Mouse (Mus musculus) heart, postnatal 14 days (tissue): Measurements from ENCODE around the gene Ism2. TPM values are rescaled to one million over a fixed set of nuclear protein-coding genes. Genes with fewer than 3 reads are reported as not detected.
"Not testable (repeated sequence)": the region's sequence is repeated elsewhere in the genome, so short reads cannot be mapped to it uniquely, and the experiment has no call there.

Source experiments
- DNase-seq, 2 experiments: peaks; one replicate each; pipeline ENCODE4 v3.0.0; 2021 to 2022
- intact Hi-C: fragments of 180-260 bp; cut with DNase I; formaldehyde crosslinking; loops from one replicate; pipeline ENCODE4 v1.15.1; 2025
- long read RNA-seq, 2 experiments: library from polyadenylated mRNA; stranded (forward); transcript quantifications; one replicate each; pipeline ENCODE4 v2.0.0; 2021
- total RNA-seq, 2 experiments: library from RNA; stranded (reverse); gene quantifications; 2 replicates each; pipeline ENCODE4 v1.2.3; 2021

Gene Ism2
- under 1 TPM in 1 of 2 experiments, not detected in 1; 0.15 TPM for total RNA-seq
- long read RNA-seq, experiment 1, result 0 reads
- long read RNA-seq, experiment 2, partial matches to known transcripts, result 0 of 1 reads
- long read RNA-seq, experiment 2, other reads (novel, unspliced or antisense), result 0 of 1 reads

- peak; percentile 27 to 61 for DNase-seq
These were observed at the start of gene Ism2 for GRCm38 (mm10) chr12:87299657-87300440. TSS of gene Ism2 (minus strand) at chr12:87299705.

DNA sequence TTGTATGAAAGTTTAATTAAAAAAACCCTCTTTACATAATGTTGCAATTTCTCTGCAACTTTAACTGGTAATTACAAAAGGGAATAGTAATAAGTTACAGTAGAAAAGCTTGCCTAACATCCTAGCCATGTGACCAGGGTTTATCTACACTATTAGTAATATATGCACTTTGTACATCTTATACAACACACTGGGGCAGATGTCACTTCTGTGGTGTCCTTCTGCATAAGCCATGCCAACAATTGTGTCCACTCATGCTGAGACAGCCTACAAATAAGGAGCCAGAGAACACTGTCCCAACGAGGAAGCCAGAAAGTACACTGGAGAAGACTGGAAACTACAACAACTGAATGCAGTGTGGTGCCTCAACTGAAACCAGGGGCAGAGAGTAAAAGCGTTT lies 48.5 kb upstream of the Ism2 start:
- intact Hi-C loops, result no loop called here
- DNase-seq, result no peak

More at GRCm38 (mm10) chr12:87299657-87300440, at the start of gene Ism2:
- intact Hi-C loops, result no loop called here

GRCm38 (mm10) chr12:87347511-87347910 lies 48.0 kb upstream of the Ism2 start:
- no peak for DNase-seq
- intact Hi-C loops, result no loop called here

GRCm38 (mm10) chr12:87343084-87343605 lies 43.6 kb upstream of the Ism2 start:
- intact Hi-C loops, result no loop called here

GRCm38 (mm10) chr12:87338082-87338481 lies 38.6 kb upstream of the Ism2 start:
- no peak for DNase-seq
- intact Hi-C loops, result no loop called here

More at GRCm38 (mm10) chr12:87343084-87343605, 43.6 kb upstream of the Ism2 start:
- no peak for DNase-seq

GRCm38 (mm10) chr12:87334886-87335285 lies 35.4 kb upstream of the Ism2 start:
- DNase-seq, result peak in 1 of 2 experiments; percentile 19
- intact Hi-C loops, result loop anchor here (5.0 kb wide), 2 partner anchors 68 to 203 kb away; partner anchors contain the start of genes Ahsa1 and Vipas39

GRCm38 (mm10) chr12:87333794-87334193 lies 34.3 kb upstream of the Ism2 start:
- no peak for DNase-seq
- intact Hi-C loops, result loop anchor here (5.0 kb wide), 2 partner anchors 66 to 201 kb away; partner anchors contain the start of genes Ahsa1 and Vipas39

- DNase-seq, result peak in 1 of 2 experiments; percentile 8
- intact Hi-C loops, result loop anchor here (5.0 kb wide), 2 partner anchors 65 to 200 kb away; partner anchors contain the start of genes Ahsa1 and Vipas39
These were observed 33.0 kb upstream of the Ism2 start for GRCm38 (mm10) chr12:87332511-87332910.

DNA sequence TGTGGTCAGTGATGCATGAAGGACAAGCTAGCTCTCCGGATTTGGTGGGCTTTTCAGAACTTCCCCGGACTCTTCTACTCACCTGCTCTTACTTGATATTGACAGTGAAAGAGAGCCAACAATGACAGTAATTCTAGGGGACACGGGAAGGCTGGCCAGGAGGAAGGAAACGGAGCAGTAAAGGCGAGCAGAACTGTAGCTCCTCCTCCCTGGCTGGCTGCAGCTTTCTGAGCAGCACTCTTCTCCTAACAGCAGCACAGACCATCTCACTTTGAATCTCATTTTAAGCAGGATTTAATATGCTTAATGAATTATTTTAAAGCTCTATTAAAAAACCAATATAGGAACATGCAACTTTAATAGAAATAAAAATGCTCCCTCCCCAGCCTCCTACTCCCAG lies 32.4 kb upstream of the Ism2 start:
- no peak for DNase-seq
- intact Hi-C loops, result loop anchor here (5.0 kb wide), 2 partner anchors 65 to 200 kb away; partner anchors contain the start of genes Ahsa1 and Vipas39

DNA sequence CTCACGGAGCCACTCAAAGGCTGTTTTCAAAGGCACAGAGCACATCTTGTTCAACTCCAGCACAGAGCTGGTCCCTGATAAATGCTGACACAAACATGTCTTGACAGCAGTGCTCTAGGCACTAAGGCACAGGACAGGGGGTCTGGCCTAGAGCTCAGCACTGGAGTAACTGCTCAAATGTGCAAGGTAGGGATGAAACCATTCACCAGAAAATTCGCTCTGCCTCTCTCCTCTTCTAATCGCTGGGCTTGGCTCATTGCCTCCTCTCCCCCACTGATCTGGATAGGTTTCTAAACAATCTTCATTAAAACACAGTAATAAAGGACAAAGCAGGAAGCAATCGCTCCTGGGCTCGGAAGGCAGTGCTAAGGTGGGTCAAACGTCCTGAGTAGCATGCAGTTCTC lies 31.6 kb upstream of the Ism2 start:
- DNase-seq, result no peak
- intact Hi-C loops, result loop anchor here (5.0 kb wide), 2 partner anchors 64 to 199 kb away; partner anchors contain the start of genes Ahsa1 and Vipas39

- DNase-seq, result no peak
- intact Hi-C loops, result loop anchor here (5.0 kb wide), 2 partner anchors 63 to 198 kb away; partner anchors contain the start of genes Ahsa1 and Vipas39
These were observed 30.7 kb upstream of the Ism2 start for GRCm38 (mm10) chr12:87330213-87330612.

DNA sequence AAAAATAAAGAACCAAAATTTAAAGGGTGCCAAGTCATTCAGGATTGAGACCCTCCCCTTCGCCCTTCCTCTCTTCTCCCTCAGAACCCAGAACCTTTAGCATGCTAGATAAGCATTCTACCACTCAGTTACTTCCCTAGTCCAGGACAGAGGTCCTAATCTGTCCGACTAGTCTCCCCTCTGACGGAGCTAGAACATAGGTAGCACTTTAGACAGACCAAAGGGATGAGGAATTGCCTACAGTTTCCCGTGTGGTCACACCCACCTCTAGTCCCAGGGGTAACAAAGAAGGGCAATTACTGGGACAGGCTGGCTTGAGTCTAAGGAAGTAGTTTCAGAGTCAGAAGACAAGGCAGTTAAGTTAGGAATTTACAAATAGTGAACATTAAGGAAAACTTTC lies 28.5 kb upstream of the Ism2 start:
- intact Hi-C loops, result no loop called here
- DNase-seq, result no peak

DNA sequence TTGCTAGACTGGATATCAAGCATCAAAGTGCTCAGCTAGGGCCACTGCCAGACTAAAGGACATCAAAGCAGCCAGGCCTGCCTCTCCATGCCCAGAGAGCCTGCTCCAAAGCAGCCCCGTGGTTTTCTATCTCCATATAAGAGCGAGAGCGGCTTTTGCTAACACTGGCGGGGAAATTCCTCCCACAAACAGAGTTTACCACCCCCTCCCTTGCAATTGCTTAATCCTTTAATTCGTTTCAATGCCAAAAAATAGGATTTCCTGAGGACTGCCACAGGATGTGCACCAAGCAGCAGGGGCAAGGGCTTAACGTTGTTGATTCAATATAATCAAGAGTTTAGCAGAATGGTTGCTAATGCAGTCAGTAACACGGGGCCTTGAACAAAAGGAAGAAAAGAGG lies 28.1 kb upstream of the Ism2 start:
- no peak for DNase-seq
- intact Hi-C loops, result no loop called here

- intact Hi-C loops, result no loop called here
- DNase-seq, result no peak
These were observed 25.9 kb upstream of the Ism2 start for GRCm38 (mm10) chr12:87325452-87325851.

DNA sequence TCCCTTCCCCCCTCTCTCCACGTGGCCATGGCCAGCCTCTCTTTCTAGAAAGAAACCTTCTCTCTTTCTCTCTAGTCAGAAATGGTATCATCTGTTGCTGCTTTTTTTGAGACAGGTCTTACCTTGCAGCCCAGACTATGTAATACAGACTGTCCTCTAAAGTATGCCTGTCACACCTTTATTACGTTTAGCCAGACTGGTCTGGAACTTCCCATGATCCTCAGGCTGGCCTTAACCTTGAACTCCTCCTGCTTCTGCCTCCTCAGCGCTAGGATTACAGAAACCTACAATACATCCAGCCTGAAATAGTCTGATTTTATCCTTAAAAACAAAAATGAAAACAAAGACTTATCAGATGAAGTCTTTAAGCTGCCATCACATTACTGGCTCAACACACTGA lies 19.7 kb upstream of the Ism2 start:
- DNase-seq, result no peak
- intact Hi-C loops, result no loop called here

GRCm38 (mm10) chr12:87317951-87318350 lies 18.4 kb upstream of the Ism2 start:
- intact Hi-C loops, result no loop called here

GRCm38 (mm10) chr12:87313098-87313497 lies 13.6 kb upstream of the Ism2 start:
- no peak for DNase-seq

More at GRCm38 (mm10) chr12:87317951-87318350, 18.4 kb upstream of the Ism2 start:
- DNase-seq, result no peak

DNA sequence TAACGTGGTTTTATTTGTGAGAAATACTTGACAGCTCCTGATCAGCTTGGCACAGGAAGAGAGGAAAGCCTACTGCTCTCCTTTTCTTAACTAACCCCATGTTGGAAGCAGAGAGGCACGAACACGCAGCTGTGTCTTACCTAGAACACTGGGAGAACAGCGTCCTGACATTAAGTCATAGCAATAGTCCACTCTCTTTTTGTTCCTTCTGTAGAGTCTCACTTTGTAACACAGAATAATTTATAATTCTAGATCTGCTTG lies 7.0 kb upstream of the Ism2 start:
- DNase-seq, intact Hi-C loops: not testable (repeated sequence)

More at GRCm38 (mm10) chr12:87313098-87313497, 13.6 kb upstream of the Ism2 start:
- intact Hi-C loops, result no loop called here

DNA sequence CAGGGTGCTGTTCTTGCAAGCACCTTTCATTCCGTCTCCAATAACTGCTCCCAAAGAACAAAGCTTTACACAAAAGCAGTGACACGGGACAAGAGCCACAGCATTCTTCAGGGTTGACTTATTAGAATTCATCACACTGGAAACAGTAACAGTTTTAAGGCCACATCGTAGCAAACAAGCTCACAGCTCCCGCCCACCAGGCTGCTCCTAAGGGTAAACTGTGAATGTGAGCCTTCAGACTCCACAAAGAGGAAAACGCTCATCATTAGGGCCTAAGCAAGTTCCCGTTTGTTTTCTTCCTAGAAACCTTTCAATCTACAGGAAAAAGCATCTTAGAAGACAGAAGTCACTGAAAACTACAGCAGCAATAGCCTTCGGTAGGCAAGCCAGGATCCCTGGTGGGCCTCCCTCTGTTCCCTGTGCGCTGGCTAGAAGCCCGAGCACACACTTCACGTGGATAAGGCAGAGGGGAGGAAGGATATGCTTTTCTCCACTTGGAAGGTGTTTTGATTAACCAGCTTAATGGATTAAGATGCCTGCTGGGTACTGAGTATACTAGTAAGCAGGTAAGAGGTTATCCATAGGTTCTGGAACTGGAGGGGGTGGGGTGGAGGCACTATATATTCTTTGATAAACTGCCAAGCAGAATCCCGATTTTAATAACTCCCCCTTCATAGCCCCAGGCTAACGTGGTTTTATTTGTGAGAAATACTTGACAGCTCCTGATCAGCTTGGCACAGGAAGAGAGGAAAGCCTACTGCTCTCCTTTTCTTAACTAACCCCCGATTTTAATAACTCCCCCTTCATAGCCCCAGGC lies 6.5 kb upstream of the Ism2 start:
- intact Hi-C loops, result no loop called here
- DNase-seq, result peak in 1 of 2 experiments; percentile 7

DNA sequence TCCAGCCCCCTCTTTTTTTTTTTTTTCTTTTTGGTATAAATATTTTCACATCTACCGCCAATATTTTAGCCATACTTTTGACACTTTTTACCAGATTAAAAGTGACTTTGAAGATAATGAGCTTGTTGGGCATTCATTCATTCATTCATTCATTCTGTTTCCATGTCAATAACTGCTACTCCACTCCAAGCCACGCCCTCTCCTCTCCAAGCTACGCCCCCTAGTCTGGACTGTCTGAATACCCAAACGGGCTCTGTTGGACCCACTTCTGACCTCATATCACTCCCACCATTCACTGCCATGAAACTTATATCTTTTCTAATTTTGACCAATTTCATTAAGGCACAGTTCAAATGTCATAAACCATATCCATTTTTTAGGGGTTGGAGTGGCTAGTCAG lies 1.7 kb upstream of the Ism2 start:
- DNase-seq, result no peak
- intact Hi-C loops, result no loop called here

GRCm38 (mm10) chr12:87300441-87300690 lies 861 bp upstream of the Ism2 start:
- intact Hi-C loops, result no loop called here
- no peak for DNase-seq
